ENCODE assay signal across 16 mouse cellular contexts in genomic region chr12:100956028-100956427, GRCm38 (mm10). TPM values are rescaled to one million over a fixed set of nuclear protein-coding genes. Genes with fewer than 3 reads are reported as not detected.
A peak's percentile ranks its signal among the peaks of the same experiment; 100 is the strongest.
DNase-seq lines count a peak whose midpoint lies in the region; ATAC-seq and TF ChIP-seq lines count a peak whose summit lies in the region.
"Had no signal": no experiment of that assay in that cellular context is flagged by ENCODE, and none has a peak within 500 bp of the region (broad histone marks: within the 10 kb centered on the region; RNA-seq: fewer than 3 reads in every experiment).

No protein-coding gene starts in this region.

- no peaks in the 10 kb centered on the region for H3K27me3 ChIP-seq in intestine, embryonic 16.5 days (replicated peaks; ENCODE audit: control insufficient read depth, insufficient read depth, low read length)
- no peaks in the 10 kb centered on the region for H3K27me3 ChIP-seq in intestine, embryonic 15.5 days (replicated peaks)
- H3K27me3 ChIP-seq in limb, embryonic 10.5 days (ENCODE audit: low read depth, poor library complexity, severe bottlenecking), result peaks cover 38% of the 10 kb centered on the region
- peaks cover 7% of the 10 kb centered on the region; the same call in 1 of the 2 replicates for H3K27me3 ChIP-seq in neural tube, embryonic 15.5 days (replicated peaks)
- H3K27me3 ChIP-seq: CH12.LX; lung, embryonic 15.5 days had no signal

- peaks cover 5% of the 10 kb centered on the region; the same call in 1 of the 2 replicates for H3K36me3 ChIP-seq in intestine, embryonic 16.5 days (ENCODE audit: control insufficient read depth, insufficient read depth, low read length)
- H3K36me3 ChIP-seq in intestine, embryonic 15.5 days, result peaks cover 5% of the 10 kb centered on the region; the same call in 1 of the 2 replicates
- 0 out of 2 replicates have a peak, but pooled peaks cover 5% of the 10 kb centered on the region for H3K36me3 ChIP-seq in limb, embryonic 10.5 days
- no peaks in the 10 kb centered on the region for H3K36me3 ChIP-seq in neural tube, embryonic 15.5 days

- H3K4me3 ChIP-seq in intestine, embryonic 16.5 days (ENCODE audit: low read length), result no peak overlapping the region
- no peak overlapping the region for H3K4me3 ChIP-seq in intestine, embryonic 15.5 days (replicated peaks)
- no peak overlapping the region for H3K4me3 ChIP-seq in bone marrow, adult 2 months (replicated peaks; ENCODE audit: control insufficient read depth, low read depth, low read length)
- H3K4me3 ChIP-seq in limb, embryonic 10.5 days, result no peak overlapping the region
- H3K4me3 ChIP-seq in neural tube, embryonic 15.5 days (replicated peaks), result no peak overlapping the region
- H3K4me3 ChIP-seq: lung, embryonic 15.5 days; midbrain, embryonic 12.5 days had no signal

- no peak overlapping the region for H3K9ac ChIP-seq in intestine, embryonic 16.5 days (ENCODE audit: low read depth, low read length)
- no peak overlapping the region for H3K9ac ChIP-seq in intestine, embryonic 15.5 days
- H3K9ac ChIP-seq in neural tube, embryonic 15.5 days (replicated peaks), result no peak overlapping the region
- H3K9ac ChIP-seq: lung, embryonic 15.5 days; midbrain, embryonic 12.5 days had no signal

- H3K27ac ChIP-seq in intestine, embryonic 16.5 days (ENCODE audit: low read length), result no peak overlapping the region
- no peak overlapping the region for H3K27ac ChIP-seq in intestine, embryonic 15.5 days
- peak overlapping the region; percentile 82 for H3K27ac ChIP-seq in bone marrow, adult 2 months (ENCODE audit: control insufficient read depth, insufficient read depth, low read depth, low read length, poor library complexity)
- 0 out of 2 replicates have a peak overlapping the region, but pooled peaks have one; percentile 53 for H3K27ac ChIP-seq in limb, embryonic 10.5 days
- H3K27ac ChIP-seq in neural tube, embryonic 15.5 days (replicated peaks), result 0 out of 2 replicates have a peak overlapping the region, but pooled peaks have one; percentile 56
- H3K27ac ChIP-seq: lung, embryonic 15.5 days had no signal

- no peak for TF ChIP-seq CTCF in bone marrow, adult 2 months (IDR thresholded peaks at IDR 0.05; ENCODE audit: control insufficient read depth, insufficient read depth, low read length)

- DNase-seq in limb, embryonic 10.5 days (ENCODE audit: low spot score), result no peak
- no peak for DNase-seq in urinary bladder, postnatal 25 days (ENCODE audit: low spot score)
- DNase-seq in layer of hippocampus, postnatal 14 days (ENCODE audit: low spot score in 2 of 2), result no peak
- no peak for DNase-seq in cerebellum, adult 11-12 months
- DNase-seq: cerebellum, postnatal 36 days; gastrocnemius, postnatal 14 days; heart, postnatal 10 days; kidney, adult 9 months; thymus, postnatal 25 days had no signal

- H3K9me3 ChIP-seq in intestine, embryonic 16.5 days (ENCODE audit: control insufficient read depth, low read length), result no peaks in the 10 kb centered on the region
- H3K9me3 ChIP-seq in intestine, embryonic 15.5 days, result no peaks in the 10 kb centered on the region
- no peaks in the 10 kb centered on the region for H3K9me3 ChIP-seq in limb, embryonic 10.5 days (replicated peaks)
- H3K9me3 ChIP-seq in neural tube, embryonic 15.5 days (replicated peaks), result no peaks in the 10 kb centered on the region
- H3K9me3 ChIP-seq: lung, embryonic 15.5 days; midbrain, embryonic 12.5 days had no signal

- 0 out of 2 replicates have a peak, but pooled peaks have one; percentile 25 for ATAC-seq in intestine, embryonic 16.5 days
- ATAC-seq in intestine, embryonic 15.5 days, result no peak; the same call in 1 of the 2 replicates
- no peak for ATAC-seq in neural tube, embryonic 15.5 days (ENCODE audit: low FRiP score)

- peaks cover 4% of the 10 kb centered on the region for H3K4me1 ChIP-seq in intestine, embryonic 16.5 days (ENCODE audit: control insufficient read depth, insufficient read depth, low read length)
- H3K4me1 ChIP-seq in intestine, embryonic 15.5 days (replicated peaks), result peaks cover 9% of the 10 kb centered on the region; the same call in 1 of the 2 replicates
- H3K4me1 ChIP-seq in bone marrow, adult 2 months (ENCODE audit: control insufficient read depth, insufficient read depth, low read length), result peaks cover 13% of the 10 kb centered on the region
- H3K4me1 ChIP-seq in limb, embryonic 10.5 days, result peaks cover 41% of the 10 kb centered on the region
- H3K4me1 ChIP-seq in neural tube, embryonic 15.5 days, result peaks cover 44% of the 10 kb centered on the region

- 77% methylated on average over 2 of the region's 2 CpGs for WGBS in intestine, embryonic 16.5 days
- 91% methylated on average over 2 of the region's 2 CpGs for WGBS in intestine, embryonic 15.5 days
- 68% methylated on average over 2 of the region's 2 CpGs for WGBS in bone marrow, adult 2 months
- WGBS in limb, embryonic 10.5 days, result 90% methylated on average over 2 of the region's 2 CpGs
- WGBS in neural tube, embryonic 15.5 days, result 95% methylated on average over 2 of the region's 2 CpGs

- no peak overlapping the region for H3K4me2 ChIP-seq in intestine, embryonic 16.5 days (ENCODE audit: low read depth, low read length)
- no peak overlapping the region for H3K4me2 ChIP-seq in intestine, embryonic 15.5 days (replicated peaks)
- no peak overlapping the region for H3K4me2 ChIP-seq in neural tube, embryonic 15.5 days
- H3K4me2 ChIP-seq: lung, embryonic 15.5 days; midbrain, embryonic 12.5 days had no signal

- TF ChIP-seq POLR2A in bone marrow, adult 2 months (IDR thresholded peaks at IDR 0.05; ENCODE audit: borderline replicate concordance, control insufficient read depth, low read depth, low read length), result no peak

RNA-seq across cellular contexts. Expression of gene Gpr68, which starts 48.0 kb away (rescaled TPM):
- 0.48 and 0.56 TPM in 2 replicates for polyA plus RNA-seq in intestine, embryonic 16.5 days (2015; fragmentation: Nextera tagmentation; extraction: Ambion mirVana)
- 0.61 and 0.62 TPM in 2 replicates for polyA plus RNA-seq in intestine, embryonic 15.5 days (2015; fragmentation: Nextera tagmentation; extraction: Ambion mirVana)
- 1.4 TPM in 1 of 2 replicates, not detected in the other for polyA plus RNA-seq in bone marrow, adult 2 months (2011; ENCODE audit: insufficient read depth, insufficient read length, low replicate concordance, missing spikeins)
- polyA plus RNA-seq in limb, embryonic 10.5 days (2016; fragmentation: Nextera tagmentation; extraction: Ambion mirVana), result 0.23 and 0.30 TPM in 2 replicates
- polyA plus RNA-seq in neural tube, embryonic 15.5 days (2015; fragmentation: Nextera tagmentation; extraction: Ambion mirVana), result 7.7 and 10.8 TPM in 2 replicates
- total RNA-seq in layer of hippocampus, postnatal 14 days (2021), result 10 to 100 TPM; 20.8 to 24.4 TPM

Comparison
In these comparisons a context has a peak if more than half of its experiments do, and no peak if none do; other contexts are left out.
1. H3K27ac ChIP-seq: peak in bone marrow, adult 2 months (single experiment), limb, embryonic 10.5 days (single experiment) and neural tube, embryonic 15.5 days (single experiment); none in intestine, embryonic 16.5 days (single experiment) and intestine, embryonic 15.5 days (single experiment).